Mouse (Mus musculus) ES-E14 (cell line): Measurements from ENCODE around the gene Prrxl1. TPM values are rescaled to one million over a fixed set of nuclear protein-coding genes. Genes with fewer than 3 reads are reported as not detected.

Source experiments
- DNase-seq: peaks from one replicate; pipeline ENCODE4 v3.0.0-alpha.2; 2013; ENCODE audit warnings: low read depth, low spot score
- H3K27ac ChIP-seq: 2 replicates; pipeline ENCODE4 v1.5.1; 2012; ENCODE audit warnings: low read depth, mild to moderate bottlenecking, low read length, moderate library complexity, mixed read lengths; ENCODE audit not compliant: poor library complexity, insufficient read depth, severe bottlenecking
- H3K36me3 ChIP-seq: 2 replicates; pipeline ENCODE4 v1.6.1; 2012; ENCODE audit warnings: mild to moderate bottlenecking, low read length, moderate library complexity, mixed read lengths; ENCODE audit not compliant: control insufficient read depth, poor library complexity, insufficient read depth, severe bottlenecking
- H3K4me1 ChIP-seq, 2 experiments: fragments of 150-350 bp in 1 of 2; sonication (generic) in 1 of 2; 2 replicates each; pipeline ENCODE4 v1.6.1; 2012; ENCODE audit warnings: low read length in 2 of 2, mild to moderate bottlenecking in 1 of 2, mixed read lengths in 1 of 2; ENCODE audit not compliant: control insufficient read depth in 2 of 2, insufficient read depth in 2 of 2, poor library complexity in 1 of 2
- H3K4me3 ChIP-seq, 2 experiments: fragments of 150-350 bp in 1 of 2; sonication (generic) in 1 of 2; 2 replicates each; pipeline ENCODE4 v1.5.1; 2012; ENCODE audit warnings: low read length in 2 of 2, low read depth in 1 of 2, mild to moderate bottlenecking in 1 of 2, mixed read lengths in 1 of 2; ENCODE audit not compliant: insufficient read depth in 1 of 2, poor library complexity in 1 of 2, severe bottlenecking in 1 of 2
- H3K9ac ChIP-seq: 2 replicates; pipeline ENCODE4 v1.6.1; 2012; ENCODE audit warnings: low read depth, mild to moderate bottlenecking, low read length, mixed read lengths; ENCODE audit not compliant: poor library complexity, insufficient read depth, severe bottlenecking
- H3K9me3 ChIP-seq: fragments of 150-350 bp; sonication (generic); 2 replicates; pipeline ENCODE4 v1.6.1; 2012; ENCODE audit warnings: low read depth, mild to moderate bottlenecking, low read length; ENCODE audit not compliant: control insufficient read depth, insufficient read depth
- CHD2 ChIP-seq: IDR thresholded peaks from 2 replicates; pipeline ENCODE4 v1.6.1; 2014; ENCODE audit warnings: mild to moderate bottlenecking, low read depth, low read length, inconsistent platforms
- HCFC1 ChIP-seq: IDR thresholded peaks from 2 replicates; pipeline ENCODE4 v1.6.1; 2012; ENCODE audit warnings: low read length, inconsistent platforms, borderline replicate concordance; ENCODE audit not compliant: insufficient read depth
- MAFK ChIP-seq: IDR thresholded peaks from 2 replicates; pipeline ENCODE4 v1.6.1; 2014; ENCODE audit warnings: mild to moderate bottlenecking, low read depth, low read length, inconsistent platforms; ENCODE audit not compliant: insufficient read depth
- ZC3H11A ChIP-seq: IDR thresholded peaks from 2 replicates; pipeline ENCODE4 v1.6.1; 2012; ENCODE audit warnings: low read depth, mild to moderate bottlenecking, inconsistent platforms, low read length, borderline replicate concordance
- ZNF384 ChIP-seq: IDR thresholded peaks from 2 replicates; pipeline ENCODE4 v1.6.1; 2012; ENCODE audit warnings: low read depth, low read length, inconsistent platforms
- in situ Hi-C, 2 experiments: fragments of 600-800 bp; cut with MboI; formaldehyde crosslinking; loops; one replicate each; pipeline ENCODE4 v1.15.1; 2025; ENCODE audit warnings: low sequenced_read_pairs in 2 of 2, inconsistent platforms in 1 of 2; ENCODE audit not compliant: unreplicated experiment in 2 of 2
- total RNA-seq: library from RNA; depleted of rRNA; stranded (reverse); fragments of 300-350 nt; gene quantifications from 2 replicates; pipeline ENCODE4 v1.2.3, GENCODE M21; 2012

The Prrxl1 gene
- total RNA-seq, 1 experiment = 0.09 TPM

GRCm38 (mm10) chr14:32561428-32561827, 37.8 kb upstream of the Prrxl1 start:
- no peak overlapping the region for H3K4me3 ChIP-seq
- in situ Hi-C loops = no loop called here
- no peak for TF ChIP-seq ZNF384
- no peak for TF ChIP-seq ZC3H11A
- TF ChIP-seq MAFK = no peak
- no peak for TF ChIP-seq CHD2
- no peak for TF ChIP-seq HCFC1
- H3K27ac ChIP-seq = no peak overlapping the region
- no peaks in the 10 kb centered on the region for H3K9me3 ChIP-seq
- H3K4me1 ChIP-seq = no peaks in the 10 kb centered on the region
- no peak overlapping the region for H3K9ac ChIP-seq
- no peak for DNase-seq
- H3K36me3 ChIP-seq = peaks cover 28% of the 10 kb centered on the region

- H3K36me3 ChIP-seq = peaks cover 31% of the 10 kb centered on the region
- no peaks in the 10 kb centered on the region for H3K4me1 ChIP-seq
- TF ChIP-seq ZNF384 (no peak), CHD2 (no peak), HCFC1 (no peak), ZC3H11A (no peak)
- no peak overlapping the region for H3K4me3 ChIP-seq
- H3K9ac ChIP-seq = no peak overlapping the region
- in situ Hi-C loops = no loop called here
- H3K27ac ChIP-seq = no peak overlapping the region
- H3K9me3 ChIP-seq = no peaks in the 10 kb centered on the region
- no peak for DNase-seq
Measured at GRCm38 (mm10) chr14:32563661-32564060, 35.5 kb upstream of the Prrxl1 start.

DNA sequence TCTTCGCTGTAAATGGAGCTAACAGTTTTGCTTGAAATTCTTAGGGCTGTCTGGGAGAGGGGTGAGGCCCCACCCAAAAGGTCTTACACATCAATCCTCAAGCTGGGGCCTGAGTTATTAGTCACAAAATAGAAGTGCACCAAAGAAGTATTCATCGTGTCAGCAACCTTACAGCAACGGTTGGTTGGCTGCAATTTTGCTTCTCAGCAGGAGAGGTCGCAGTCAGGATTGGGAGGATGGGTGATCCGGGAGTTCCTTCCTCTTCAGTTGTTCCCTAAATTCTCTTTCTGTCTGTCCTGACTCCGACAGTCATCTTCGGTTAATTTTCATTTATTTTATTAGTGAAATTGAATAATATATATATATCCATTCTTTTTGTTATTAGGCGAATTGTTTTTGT, 26.7 kb upstream of the Prrxl1 start:
- H3K27ac ChIP-seq = no peak overlapping the region
- H3K36me3 ChIP-seq = peaks cover 26% of the 10 kb centered on the region
- no peaks in the 10 kb centered on the region for H3K9me3 ChIP-seq
- no peak for TF ChIP-seq ZC3H11A
- DNase-seq = no peak
- no peak overlapping the region for H3K4me3 ChIP-seq
- in situ Hi-C loops = no loop called here
- peaks cover 0 to 4% of the 10 kb centered on the region in 2 experiments; a peak in 1 of 4 replicates for H3K4me1 ChIP-seq
- H3K9ac ChIP-seq = no peak overlapping the region

GRCm38 (mm10) chr14:32578420-32578819, 20.8 kb upstream of the Prrxl1 start:
- TF ChIP-seq MAFK = no peak
- TF ChIP-seq ZC3H11A = no peak
- no peak for TF ChIP-seq HCFC1
- no peak for TF ChIP-seq CHD2
- no peak for TF ChIP-seq ZNF384
- Histone ChIP-seq H3K4me3 (no peak overlapping the region), H3K4me1 (no peaks in the 10 kb centered on the region), H3K27ac (no peak overlapping the region), H3K9ac (no peak overlapping the region), H3K9me3 (no peaks in the 10 kb centered on the region), H3K36me3 (peaks cover 15% of the 10 kb centered on the region)
- no peak for DNase-seq
- in situ Hi-C loops = no loop called here

DNA sequence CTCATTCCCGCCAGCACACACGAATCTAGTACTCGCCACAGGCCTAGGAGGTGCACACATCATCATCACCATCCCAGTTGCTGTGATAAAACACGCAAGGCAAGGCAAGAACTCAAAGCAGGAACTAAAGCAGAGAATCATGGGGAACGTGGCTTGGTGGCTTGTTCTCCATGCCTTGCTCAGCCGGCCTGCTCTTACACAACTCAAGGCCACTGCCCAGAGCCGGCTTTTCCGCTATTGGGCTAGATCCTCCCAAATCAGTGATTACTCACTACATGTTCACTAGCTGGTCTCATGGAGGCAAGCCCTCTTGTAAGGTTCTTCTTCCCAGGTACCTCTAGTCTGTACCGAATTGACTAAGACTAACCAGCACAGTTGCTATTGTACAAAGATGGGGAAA, 15.5 kb upstream of the Prrxl1 start:
- no peak overlapping the region for H3K27ac ChIP-seq
- DNase-seq = no peak
- no peak overlapping the region for H3K4me3 ChIP-seq
- no peaks in the 10 kb centered on the region for H3K4me1 ChIP-seq
- TF ChIP-seq ZNF384 (no peak), HCFC1 (no peak), CHD2 (no peak), ZC3H11A (no peak), MAFK (no peak)
- in situ Hi-C loops = no loop called here
- H3K36me3 ChIP-seq = no peaks in the 10 kb centered on the region
- H3K9me3 ChIP-seq = no peaks in the 10 kb centered on the region
- H3K9ac ChIP-seq = no peak overlapping the region
